ENCODE assay signal across 8 mouse cellular contexts in genomic region chr8:121577751-121578675, GRCm38 (mm10). TPM values are rescaled to one million over a fixed set of nuclear protein-coding genes. Genes with fewer than 3 reads are reported as not detected.
A peak's percentile ranks its signal among the peaks of the same experiment; 100 is the strongest.
DNase-seq lines count a peak whose midpoint lies in the region; ATAC-seq lines count a peak whose summit lies in the region.

No protein-coding gene starts in this region.

- peaks cover 55% of the 10 kb centered on the region for H3K4me1 ChIP-seq in hindbrain, embryonic 13.5 days (replicated peaks)
- H3K4me1 ChIP-seq in midbrain, embryonic 12.5 days: peaks cover 19% of the 10 kb centered on the region

- peak overlapping the region; percentile 84 for H3K4me3 ChIP-seq in hindbrain, embryonic 13.5 days
- peak overlapping the region; percentile 78 for H3K4me3 ChIP-seq in midbrain, embryonic 12.5 days

- no peaks in the 10 kb centered on the region for H3K9me3 ChIP-seq in hindbrain, embryonic 13.5 days
- no peaks in the 10 kb centered on the region for H3K9me3 ChIP-seq in midbrain, embryonic 12.5 days

- DNase-seq in frontal cortex, postnatal 36 days (ENCODE audit: low spot score in 2 of 2): no peak
- DNase-seq in thymus, postnatal 0 days (ENCODE audit: low spot score): peak; percentile 35
- DNase-seq in thymus, postnatal 14 days: no peak
- no peak for DNase-seq in frontal cortex, adult 2 months (ENCODE audit: extremely low spot score in 1 of 2, low spot score in 1 of 2)
- DNase-seq in left cerebral cortex, adult 11 months (ENCODE audit: low spot score): no peak

- H3K36me3 ChIP-seq in hindbrain, embryonic 13.5 days: no peaks in the 10 kb centered on the region
- H3K36me3 ChIP-seq in midbrain, embryonic 12.5 days: no peaks in the 10 kb centered on the region

- H3K27ac ChIP-seq in hindbrain, embryonic 13.5 days: peak overlapping the region; percentile 86
- H3K27ac ChIP-seq in midbrain, embryonic 12.5 days (replicated peaks): peak overlapping the region; percentile 71

- peak; percentile 24; the same call in 1 of the 2 replicates for ATAC-seq in frontal cortex, adult (ENCODE audit: low TSS enrichment)
- peak; percentile 74 for ATAC-seq in hindbrain, embryonic 13.5 days (ENCODE audit: low FRiP score)
- peak; percentile 21 for ATAC-seq in midbrain, embryonic 12.5 days (ENCODE audit: low FRiP score, low read depth)

- H3K4me2 ChIP-seq in hindbrain, embryonic 13.5 days: peak overlapping the region; percentile 89
- peak overlapping the region; percentile 83 for H3K4me2 ChIP-seq in midbrain, embryonic 12.5 days (replicated peaks)

- peaks cover 3% of the 10 kb centered on the region; the same call in 1 of the 2 replicates for H3K27me3 ChIP-seq in hindbrain, embryonic 13.5 days
- no peaks in the 10 kb centered on the region for H3K27me3 ChIP-seq in midbrain, embryonic 12.5 days

- WGBS in hindbrain, embryonic 13.5 days: 2% methylated on average over 40 of the region's 44 CpGs
- 2% methylated on average over 44 of the region's 44 CpGs for WGBS in midbrain, embryonic 12.5 days

- peak overlapping the region; percentile 91 for H3K9ac ChIP-seq in hindbrain, embryonic 13.5 days
- H3K9ac ChIP-seq in midbrain, embryonic 12.5 days (replicated peaks): peak overlapping the region; percentile 87

RNA-seq across cellular contexts. Expression of gene Fbxo31, which starts 0.6 kb away (rescaled TPM):
- 14.3 and 18.3 TPM in 2 replicates for polyA plus RNA-seq in thymus, postnatal 0 days (2015; fragmentation: Nextera tagmentation; extraction: Ambion mirVana)
- polyA plus RNA-seq in hindbrain, embryonic 13.5 days (2015; fragmentation: Nextera tagmentation; extraction: Ambion mirVana): 24.4 and 26.8 TPM in 2 replicates
- 20.3 and 22.8 TPM in 2 replicates for polyA plus RNA-seq in midbrain, embryonic 12.5 days (2016; fragmentation: Nextera tagmentation; extraction: Ambion mirVana)
- 70.9 and 77.2 TPM in 2 replicates for polyA plus RNA-seq in frontal cortex, adult 2 months (2012; rRNA removed)

RNA-seq across cellular contexts. Expression of gene Map1lc3b, which starts 12.1 kb away (rescaled TPM):
- 325 and 329 TPM in 2 replicates for polyA plus RNA-seq in thymus, postnatal 0 days (2015; fragmentation: Nextera tagmentation; extraction: Ambion mirVana)
- polyA plus RNA-seq in hindbrain, embryonic 13.5 days (2015; fragmentation: Nextera tagmentation; extraction: Ambion mirVana): 372 and 374 TPM in 2 replicates
- polyA plus RNA-seq in midbrain, embryonic 12.5 days (2016; fragmentation: Nextera tagmentation; extraction: Ambion mirVana): 280 and 292 TPM in 2 replicates
- polyA plus RNA-seq in frontal cortex, adult 2 months (2012; rRNA removed): 128 and 152 TPM in 2 replicates

RNA-seq across cellular contexts. Expression of gene 1700018B08Rik, which starts 33.9 kb away (rescaled TPM):
- polyA plus RNA-seq in thymus, postnatal 0 days (2015; fragmentation: Nextera tagmentation; extraction: Ambion mirVana): not detected in 2 replicates
- not detected in 2 replicates for polyA plus RNA-seq in hindbrain, embryonic 13.5 days (2015; fragmentation: Nextera tagmentation; extraction: Ambion mirVana)
- not detected in 2 replicates for polyA plus RNA-seq in midbrain, embryonic 12.5 days (2016; fragmentation: Nextera tagmentation; extraction: Ambion mirVana)
- not detected in 2 replicates for polyA plus RNA-seq in frontal cortex, adult 2 months (2012; rRNA removed)

Comparison
In these comparisons a context has a peak if more than half of its experiments do, and no peak if none do; other contexts are left out.
1. ATAC-seq: peak in every context shown above with its lines; median percentile 74 in hindbrain, embryonic 13.5 days; 24 in frontal cortex, adult; 21 in midbrain, embryonic 12.5 days.